Mouse (Mus musculus): Measurements from ENCODE around the gene Larp1. TPM values are rescaled to one million over a fixed set of nuclear protein-coding genes. Genes with fewer than 3 reads are reported as not detected.

The Larp1 gene
- total and polyA plus RNA-seq, 3 experiments: 73.9 to 2,325 (median 201) TPM

DNA sequence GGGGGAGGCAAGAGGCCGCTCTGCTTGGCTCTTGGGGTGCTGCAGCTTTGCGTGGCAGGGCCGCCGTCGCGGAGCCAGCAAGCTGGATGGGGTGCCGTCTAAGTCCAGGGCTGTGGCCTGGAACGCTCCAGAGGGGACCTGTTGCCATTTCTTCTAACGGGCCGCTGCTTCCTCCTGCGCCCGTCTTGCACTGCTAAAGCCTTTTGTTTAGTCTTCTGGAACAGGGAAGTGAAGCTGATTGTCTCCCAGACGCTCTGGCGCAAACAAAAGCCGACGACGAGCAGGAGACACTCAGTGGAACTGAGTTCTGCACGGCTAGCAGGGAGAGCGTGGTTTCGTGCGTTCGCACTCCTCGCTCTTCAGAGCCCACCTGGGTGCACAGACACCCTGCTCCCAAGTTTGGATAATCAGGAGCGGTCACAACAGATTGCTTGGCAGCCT lies 95.5 kb downstream of the Larp1 start (continued):
- TF ChIP-seq BHLHE40 (IDR thresholded peaks at IDR 0.05; ENCODE audit: borderline replicate concordance, low read depth, low read length) (no peak), POLR2AphosphoS2 (IDR thresholded peaks at IDR 0.05; ENCODE audit: low read length) (no peak), NRF1 (IDR thresholded peaks at IDR 0.05; ENCODE audit: insufficient read depth, low read depth, low read length, poor library complexity, severe bottlenecking) (no peak; the same call in 1 of the 2 replicates), CHD1 (IDR thresholded peaks at IDR 0.05; ENCODE audit: low read depth, low read length) (no peak), KAT2A (conservative IDR thresholded peaks at IDR 0.05; ENCODE audit: low read depth, low read length) (no peak), MYB (IDR thresholded peaks at IDR 0.05; ENCODE audit: low read depth, low read length) (no peak), HCFC1 (IDR thresholded peaks at IDR 0.05; ENCODE audit: low read depth, low read length) (no peak; the same call in 1 of the 2 replicates), SMC3 (IDR thresholded peaks at IDR 0.05; ENCODE audit: low read depth, low read length) (no peak), ZNF384 (IDR thresholded peaks at IDR 0.05; ENCODE audit: low read depth, low read length) (no peak)

DNA sequence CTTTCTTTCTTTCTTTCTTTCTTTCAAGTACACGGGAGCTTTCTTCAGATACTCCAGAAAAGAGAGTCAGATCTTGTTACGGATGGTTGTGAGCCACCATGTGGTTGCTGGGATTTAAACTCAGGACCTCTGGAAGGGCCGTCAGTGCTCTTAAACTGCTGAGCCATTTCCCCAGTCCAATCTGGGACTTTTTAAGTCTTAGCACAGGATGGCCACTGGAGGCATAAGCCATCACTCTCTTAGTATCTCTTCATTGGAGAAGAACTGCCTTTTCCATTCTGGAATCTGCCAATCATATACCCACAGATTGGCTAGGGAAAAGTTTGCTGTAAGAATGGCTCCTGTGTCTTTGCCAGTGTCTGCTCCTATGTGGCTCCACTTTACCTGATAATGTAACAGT lies 98.1 kb downstream of the Larp1 start:
- Histone ChIP-seq H3K36me3 (ENCODE audit: control insufficient read depth in 1 of 2, insufficient read depth in 2 of 2, low read length in 2 of 2) (peaks cover 7 to 14% of the 10 kb centered on the region in 2 experiments; a peak in 3 of 4 replicates), H3K4me3 (ENCODE audit: control insufficient read depth in 1 of 2, insufficient read depth in 1 of 2, low read depth in 2 of 2, low read length in 2 of 2) (no peak overlapping the region), H3K4me1 (ENCODE audit: control insufficient read depth in 1 of 2, insufficient read depth in 2 of 2, low read length in 2 of 2) (peaks cover 4 to 16% of the 10 kb centered on the region in 2 experiments; a peak in 3 of 4 replicates), H3K9me3 (replicated peaks; ENCODE audit: insufficient read depth, low read length) (no peaks in the 10 kb centered on the region), H3K27ac (ENCODE audit: control insufficient read depth, low read depth, low read length) (no peak overlapping the region), H3K27me3 (ENCODE audit: control insufficient read depth in 1 of 2, insufficient read depth in 2 of 2, low read length in 2 of 2) (no peaks in the 10 kb centered on the region), H3K79me2 (ENCODE audit: control insufficient read depth, insufficient read depth, low read length, poor library complexity) (peaks cover 55% of the 10 kb centered on the region), H3K9ac (ENCODE audit: control insufficient read depth, low read depth, low read length, poor library complexity, severe bottlenecking) (no peak overlapping the region)
- TF ChIP-seq CTCF (IDR thresholded peaks at IDR 0.05 in 2 of 3, conservative IDR thresholded peaks at IDR 0.05 in 1 of 3; ENCODE audit: control insufficient read depth in 1 of 3, insufficient read depth in 1 of 3, low read depth in 2 of 3, low read length in 3 of 3, poor library complexity in 1 of 3, severe bottlenecking in 1 of 3): peak in 1 of 3 experiments; percentile 13; a peak in 3 of 6 replicates
- no peak for TF ChIP-seq GATA1 (IDR thresholded peaks at IDR 0.05; ENCODE audit: low read depth, low read length)
- DNase-seq (ENCODE audit: low read depth, low spot score): peak; percentile 50

DNA sequence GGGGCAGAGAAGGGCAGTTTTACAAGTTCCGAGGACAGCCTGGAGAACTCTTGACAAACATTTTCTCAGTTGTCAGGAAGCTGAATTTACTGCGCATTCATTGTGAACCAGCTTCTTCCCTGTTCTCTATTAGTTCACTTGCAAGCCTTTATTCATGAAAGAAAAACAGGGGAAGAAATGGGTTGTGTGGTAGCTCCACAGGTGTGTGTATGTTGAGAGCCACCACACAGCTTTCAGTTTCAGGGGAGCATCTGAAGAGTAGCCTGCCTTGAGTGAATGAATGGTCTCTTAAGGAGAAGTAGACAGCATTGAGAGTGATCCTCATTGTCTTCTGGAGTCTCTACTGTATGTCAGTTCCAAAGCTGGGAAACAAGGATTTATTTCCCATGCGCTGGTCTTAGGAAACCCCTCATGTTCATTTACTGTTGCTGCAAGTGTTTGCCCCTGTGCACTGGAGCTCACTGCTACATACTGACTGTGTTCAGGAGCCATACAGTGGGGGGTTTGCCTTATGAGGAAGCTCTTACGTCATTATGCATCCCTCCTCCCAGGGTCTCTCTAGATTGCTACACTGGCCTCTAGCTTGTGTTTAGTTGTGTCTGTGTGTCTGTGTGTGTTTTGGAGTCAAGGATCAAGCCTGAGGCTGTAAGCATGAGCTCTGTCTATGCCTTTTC lies 98.9 kb downstream of the Larp1 start:
- H3K9ac ChIP-seq (ENCODE audit: control insufficient read depth, low read depth, low read length, poor library complexity, severe bottlenecking): no peak overlapping the region
- peaks cover 52% of the 10 kb centered on the region for H3K79me2 ChIP-seq (ENCODE audit: control insufficient read depth, insufficient read depth, low read length, poor library complexity)
- no peak overlapping the region for H3K27ac ChIP-seq (ENCODE audit: control insufficient read depth, low read depth, low read length)
- no peak for DNase-seq (ENCODE audit: low read depth, low spot score)
- H3K27me3 ChIP-seq (ENCODE audit: control insufficient read depth in 1 of 2, insufficient read depth in 2 of 2, low read length in 2 of 2): no peaks in the 10 kb centered on the region
- peaks cover 7 to 10% of the 10 kb centered on the region in 2 experiments; a peak in 3 of 4 replicates for H3K36me3 ChIP-seq (ENCODE audit: control insufficient read depth in 1 of 2, insufficient read depth in 2 of 2, low read length in 2 of 2)
- TF ChIP-seq MAFK (IDR thresholded peaks at IDR 0.05; ENCODE audit: borderline replicate concordance, low read depth, low read length) (no peak), CTCF (IDR thresholded peaks at IDR 0.05 in 2 of 3, conservative IDR thresholded peaks at IDR 0.05 in 1 of 3; ENCODE audit: control insufficient read depth in 1 of 3, insufficient read depth in 1 of 3, low read depth in 2 of 3, low read length in 3 of 3, poor library complexity in 1 of 3, severe bottlenecking in 1 of 3) (no peak), RAD21 (IDR thresholded peaks at IDR 0.05; ENCODE audit: low read depth, low read length) (no peak), MEF2A (IDR thresholded peaks at IDR 0.05; ENCODE audit: extremely low read depth, insufficient replicate concordance, low read depth, low read length, poor library complexity, severe bottlenecking) (no peak), TCF12 (IDR thresholded peaks at IDR 0.05; ENCODE audit: low read depth, low read length) (no peak), MYB (IDR thresholded peaks at IDR 0.05; ENCODE audit: low read depth, low read length) (no peak), POLR2AphosphoS2 (IDR thresholded peaks at IDR 0.05; ENCODE audit: low read length) (no peak), ZKSCAN1 (IDR thresholded peaks at IDR 0.05; ENCODE audit: low read depth, low read length) (no peak), BHLHE40 (IDR thresholded peaks at IDR 0.05; ENCODE audit: borderline replicate concordance, low read depth, low read length) (no peak)
- H3K9me3 ChIP-seq (replicated peaks; ENCODE audit: insufficient read depth, low read length): no peaks in the 10 kb centered on the region
- H3K4me1 ChIP-seq (ENCODE audit: control insufficient read depth in 1 of 2, insufficient read depth in 2 of 2, low read length in 2 of 2): peaks cover 0 to 12% of the 10 kb centered on the region in 2 experiments; a peak in 2 of 4 replicates
- H3K4me3 ChIP-seq (ENCODE audit: control insufficient read depth in 1 of 2, insufficient read depth in 1 of 2, low read depth in 2 of 2, low read length in 2 of 2): no peak overlapping the region

Other genes with a start within 250 kb of the Larp1 start
- gene Sap30l, start 207.4 kb upstream of the Larp1 start, total RNA-seq (2012; rRNA removed): 40.2 and 40.6 TPM in 2 replicates
- 10 to 100 TPM in 1 of 2 experiments, not detected in 1; 52.5 TPM for gene Sap30l, start 207.4 kb upstream of the Larp1 start, polyA plus RNA-seq (2012; ENCODE audit: insufficient read depth in 1 of 2, insufficient read length in 2 of 2, low read depth in 1 of 2, low replicate concordance in 2 of 2, missing spikeins in 1 of 2)
- gene Hand1, start 176.2 kb upstream of the Larp1 start, total RNA-seq (2012; rRNA removed): not detected in 2 replicates
- not detected for gene Hand1, start 176.2 kb upstream of the Larp1 start, polyA plus RNA-seq (2012; ENCODE audit: insufficient read depth in 1 of 2, insufficient read length in 2 of 2, low read depth in 1 of 2, low replicate concordance in 2 of 2, missing spikeins in 1 of 2)
- gene Gm12248, start 84.1 kb downstream of the Larp1 start, total RNA-seq (2012; rRNA removed): 0.12 and 0.23 TPM in 2 replicates
- under 1 TPM in 1 of 2 experiments, not detected in 1; 0.65 TPM for gene Gm12248, start 84.1 kb downstream of the Larp1 start, polyA plus RNA-seq (2012; ENCODE audit: insufficient read depth in 1 of 2, insufficient read length in 2 of 2, low read depth in 1 of 2, low replicate concordance in 2 of 2, missing spikeins in 1 of 2)
- 70.3 and 73.3 TPM in 2 replicates for gene Cnot8, start 95.1 kb downstream of the Larp1 start, total RNA-seq (2012; rRNA removed)
- gene Cnot8, start 95.1 kb downstream of the Larp1 start, polyA plus RNA-seq (2012; ENCODE audit: insufficient read depth in 1 of 2, insufficient read length in 2 of 2, low read depth in 1 of 2, low replicate concordance in 2 of 2, missing spikeins in 1 of 2): 10 to 100 TPM in 1 of 2 experiments, not detected in 1; 52.9 TPM
- 68.7 and 71.9 TPM in 2 replicates for gene Gemin5, start 159.5 kb downstream of the Larp1 start, total RNA-seq (2012; rRNA removed)
- 10 to 100 TPM; 46.5 to 52.5 TPM for gene Gemin5, start 159.5 kb downstream of the Larp1 start, polyA plus RNA-seq (2012; ENCODE audit: insufficient read depth in 1 of 2, insufficient read length in 2 of 2, low read depth in 1 of 2, low replicate concordance in 2 of 2, missing spikeins in 1 of 2)
- gene Mrpl22, start 162.6 kb downstream of the Larp1 start, total RNA-seq (2012; rRNA removed): 187 TPM in 2 replicates
- gene Mrpl22, start 162.6 kb downstream of the Larp1 start, polyA plus RNA-seq (2012; ENCODE audit: insufficient read depth in 1 of 2, insufficient read length in 2 of 2, low read depth in 1 of 2, low replicate concordance in 2 of 2, missing spikeins in 1 of 2): 100 to 1,000 TPM in 1 of 2 experiments, not detected in 1; 144 TPM
- gene Igtp, start 190.5 kb downstream of the Larp1 start, total RNA-seq (2012; rRNA removed): 2.9 and 3.7 TPM in 2 replicates
- 1 to 10 TPM in 1 of 2 experiments, not detected in 1; 3.6 TPM for gene Igtp, start 190.5 kb downstream of the Larp1 start, polyA plus RNA-seq (2012; ENCODE audit: insufficient read depth in 1 of 2, insufficient read length in 2 of 2, low read depth in 1 of 2, low replicate concordance in 2 of 2, missing spikeins in 1 of 2)
- gene Irgm2, start 190.6 kb downstream of the Larp1 start, total RNA-seq (2012; rRNA removed): 0.49 and 1.1 TPM in 2 replicates
- 1 to 10 TPM in 1 of 2 experiments, not detected in 1; 1.1 TPM for gene Irgm2, start 190.6 kb downstream of the Larp1 start, polyA plus RNA-seq (2012; ENCODE audit: insufficient read depth in 1 of 2, insufficient read length in 2 of 2, low read depth in 1 of 2, low replicate concordance in 2 of 2, missing spikeins in 1 of 2)